Comparison of ENCODE assay signal across 9 mouse cellular contexts in genomic region chr4:53186573-53186972, GRCm38 (mm10). TPM values are rescaled to one million over a fixed set of nuclear protein-coding genes. Genes with fewer than 3 reads are reported as not detected.
DNase-seq lines count a peak whose midpoint lies in the region; ATAC-seq and TF ChIP-seq lines count a peak whose summit lies in the region.
"Had no signal": no experiment of that assay in that cellular context is flagged by ENCODE, and none has a peak within 500 bp of the region (broad histone marks: within the 10 kb centered on the region; RNA-seq: fewer than 3 reads in every experiment).

No protein-coding gene starts in this region.

- no peak overlapping the region for H3K9ac ChIP-seq in lung, embryonic 14.5 days
- no peak overlapping the region for H3K9ac ChIP-seq in intestine, embryonic 14.5 days (ENCODE audit: low read length)
- H3K9ac ChIP-seq: liver, embryonic 14.5 days had no signal

- H3K27me3 ChIP-seq in lung, embryonic 14.5 days (ENCODE audit: insufficient read depth, low read length): no peaks in the 10 kb centered on the region
- no peaks in the 10 kb centered on the region for H3K27me3 ChIP-seq in intestine, embryonic 14.5 days (replicated peaks; ENCODE audit: control insufficient read depth, insufficient read depth, low read length)
- no peaks in the 10 kb centered on the region for H3K27me3 ChIP-seq in thymus, adult 2 months (ENCODE audit: control insufficient read depth, insufficient read depth, low read length)

- H3K36me3 ChIP-seq in lung, embryonic 14.5 days (ENCODE audit: insufficient read depth): no peaks in the 10 kb centered on the region
- H3K36me3 ChIP-seq in intestine, embryonic 14.5 days (ENCODE audit: control insufficient read depth, insufficient read depth, low read length): no peaks in the 10 kb centered on the region
- H3K36me3 ChIP-seq in thymus, adult 2 months (ENCODE audit: control insufficient read depth, insufficient read depth, low read length): no peaks in the 10 kb centered on the region

- peak overlapping the region; percentile 4; the same call in 1 of the 2 replicates for H3K4me2 ChIP-seq in lung, embryonic 14.5 days
- no peak overlapping the region for H3K4me2 ChIP-seq in intestine, embryonic 14.5 days (ENCODE audit: low read length)

- TF ChIP-seq POLR2A in lung, adult 2 months (IDR thresholded peaks at IDR 0.05; ENCODE audit: borderline replicate concordance, extremely low read depth, low read depth, low read length): no peak
- TF ChIP-seq POLR2A in thymus, adult 2 months (IDR thresholded peaks at IDR 0.05; ENCODE audit: control insufficient read depth, extremely low read depth, insufficient read depth, low read length, poor library complexity): no peak

- no peak for ATAC-seq in lung, embryonic 14.5 days (ENCODE audit: insufficient read depth)
- no peak for ATAC-seq in intestine, embryonic 14.5 days (replicated peaks; ENCODE audit: low FRiP score, low TSS enrichment, low read depth)
- no peak for ATAC-seq in activated CD4-positive, CD25-positive, alpha-beta regulatory T cell, adult 4 months

- whole genome bisulfite sequencing in lung, embryonic 14.5 days: 60% methylated on average over 4 of the region's 4 CpGs
- 63% methylated on average over 4 of the region's 4 CpGs for whole genome bisulfite sequencing in lung, adult 2 months
- WGBS in intestine, embryonic 14.5 days: 56% methylated on average over 4 of the region's 4 CpGs
- WGBS in thymus, adult 2 months: 22% methylated on average over 4 of the region's 4 CpGs

- no peak for TF ChIP-seq CTCF in lung, embryonic 14.5 days (IDR thresholded peaks at IDR 0.05; ENCODE audit: low read depth)
- no peak for TF ChIP-seq CTCF in lung, adult 2 months (IDR thresholded peaks at IDR 0.05; ENCODE audit: insufficient read depth, low read length)
- no peak for TF ChIP-seq CTCF in thymus, adult 2 months (IDR thresholded peaks at IDR 0.05; ENCODE audit: borderline replicate concordance, control insufficient read depth, extremely low read depth, insufficient read depth, low read length, poor library complexity)

- H3K27ac ChIP-seq in lung, embryonic 14.5 days (ENCODE audit: low read depth): peak overlapping the region; percentile 80
- peak overlapping the region; percentile 60; the same call in 1 of the 2 replicates for H3K27ac ChIP-seq in intestine, embryonic 14.5 days (ENCODE audit: low read depth)
- H3K27ac ChIP-seq in thymus, adult 2 months (ENCODE audit: control insufficient read depth, insufficient read depth, low read length): peak overlapping the region; percentile 80
- H3K27ac ChIP-seq: liver, embryonic 14.5 days had no signal

- DNase-seq in embryo, embryonic 10.5 days (ENCODE audit: low spot score): peak; percentile 28
- no peak for DNase-seq in embryo, embryonic 9.5 days (ENCODE audit: extremely low spot score)
- peak; percentile 14 for DNase-seq in lung, embryonic 14.5 days
- DNase-seq in lung, adult 2 months: no peak
- DNase-seq in intestine, embryonic 14.5 days (ENCODE audit: low spot score): no peak
- DNase-seq in thymus, adult 2 months: peak; percentile 31
- DNase-seq in c-Kit-positive CD71-positive TER-119-positive erythroid progenitor cells, embryonic 14.5 days (ENCODE audit: low spot score): no peak

- no peaks in the 10 kb centered on the region for H3K9me3 ChIP-seq in lung, embryonic 14.5 days (ENCODE audit: low read depth, low read length)
- H3K9me3 ChIP-seq in intestine, embryonic 14.5 days (ENCODE audit: control insufficient read depth, low read length): no peaks in the 10 kb centered on the region

- H3K4me1 ChIP-seq in lung, embryonic 14.5 days (ENCODE audit: insufficient read depth): no peaks in the 10 kb centered on the region
- no peaks in the 10 kb centered on the region for H3K4me1 ChIP-seq in lung, adult 2 months (ENCODE audit: control insufficient read depth, insufficient read depth, low read length)
- H3K4me1 ChIP-seq in intestine, embryonic 14.5 days (replicated peaks; ENCODE audit: control insufficient read depth, insufficient read depth, low read length): peaks cover 3% of the 10 kb centered on the region; the same call in 1 of the 2 replicates
- peaks cover 9% of the 10 kb centered on the region for H3K4me1 ChIP-seq in thymus, adult 2 months (replicated peaks; ENCODE audit: control insufficient read depth, insufficient read depth, low read length)

- H3K4me3 ChIP-seq in lung, embryonic 14.5 days (ENCODE audit: low read depth, low read length): no peak overlapping the region
- no peak overlapping the region for H3K4me3 ChIP-seq in lung, adult 2 months (replicated peaks; ENCODE audit: extremely low read depth, low read depth, low read length)
- no peak overlapping the region for H3K4me3 ChIP-seq in intestine, embryonic 14.5 days (ENCODE audit: low read depth, low read length)
- no peak overlapping the region for H3K4me3 ChIP-seq in thymus, adult 2 months (ENCODE audit: control insufficient read depth, insufficient read depth, low read length)

RNA-seq across cellular contexts. Expression of gene Abca1, which starts 26.9 kb away (rescaled TPM):
- polyA plus RNA-seq in lung, embryonic 14.5 days (2014; fragmentation: Nextera tagmentation; extraction: Ambion mirVana): 13.6 and 14.3 TPM in 2 replicates
- polyA plus RNA-seq in lung, adult 2 months (2012; rRNA removed): 7.8 and 13.2 TPM in 2 replicates
- 4.4 and 5.1 TPM in 2 replicates for polyA plus RNA-seq in intestine, embryonic 14.5 days (2014; fragmentation: Nextera tagmentation; extraction: Ambion mirVana)
- polyA plus RNA-seq in thymus, adult 2 months (2012; rRNA removed): 13.8 and 15.4 TPM in 2 replicates
- polyA plus RNA-seq in activated CD4-positive, CD25-positive, alpha-beta regulatory T cell, adult 4 months (2017; shearing (Covaris generic)): 1 to 10 TPM; 3.2 to 3.4 TPM

Comparison
In these comparisons a context has a peak if more than half of its experiments do, and no peak if none do; other contexts are left out.
1. DNase-seq: peak in embryo, embryonic 10.5 days (single experiment), lung, embryonic 14.5 days (single experiment) and thymus, adult 2 months (single experiment); none in embryo, embryonic 9.5 days (single experiment), lung, adult 2 months (single experiment), intestine, embryonic 14.5 days (single experiment) and c-Kit-positive CD71-positive TER-119-positive erythroid progenitor cells, embryonic 14.5 days (single experiment).
2. Peak in every context shown above with its lines, with median percentiles within 50 percentile points of each other: H3K27ac ChIP-seq.